Mouse (Mus musculus): ENCODE measurements around the gene Cldn14.

DNA sequence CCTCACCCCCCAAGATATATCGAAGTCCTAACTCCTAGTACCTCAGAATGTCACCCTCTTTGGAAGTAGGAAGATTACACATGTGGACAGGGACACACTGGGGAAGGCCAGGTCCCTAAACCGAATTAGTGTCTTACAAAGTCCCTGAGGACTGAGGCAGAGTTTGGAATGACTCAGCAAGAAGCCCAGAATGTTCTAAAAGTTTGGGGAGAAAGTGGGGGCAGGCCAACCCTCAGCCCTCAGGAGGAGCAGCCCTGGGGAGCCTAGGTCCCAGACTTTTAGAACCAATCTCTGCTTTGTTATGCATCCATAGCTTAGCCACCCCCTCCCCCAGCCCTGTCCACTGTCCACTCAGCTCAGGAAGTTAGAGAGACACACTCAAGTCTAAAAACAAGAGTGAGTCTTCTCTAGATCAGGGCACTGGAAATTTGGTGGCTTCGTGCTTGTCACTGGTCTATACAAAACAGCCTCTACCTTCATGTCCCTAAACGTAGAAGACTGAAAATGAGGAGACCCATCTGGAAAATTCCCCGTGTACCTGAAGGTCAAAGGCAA is 85.7 kb downstream of the Cldn14 start:
- no peak for TF ChIP-seq POLR2A (IDR thresholded peaks at IDR 0.05; ENCODE audit: extremely low read depth, insufficient read depth, low read length)
- no peak for TF ChIP-seq CTCF (IDR thresholded peaks at IDR 0.05; ENCODE audit: extremely low read depth, insufficient read depth, low read length)

Data from cortical plate, adult 2 months (tissue).